Mouse (Mus musculus) spleen, embryonic (tissue): ENCODE data around the gene Ctnna3.
"Not testable (repeated sequence)": the region's sequence is repeated elsewhere in the genome, so short reads cannot be mapped to it uniquely, and the experiment has no call there.

Experiments used
- CTCF ChIA-PET: fragments of 350-600 bp; sonication (Branson Sonifier 250); formaldehyde crosslinking; loops from one replicate; lab custom pipeline; 2022; lab: Charles Lee

The Ctnna3 gene

DNA sequence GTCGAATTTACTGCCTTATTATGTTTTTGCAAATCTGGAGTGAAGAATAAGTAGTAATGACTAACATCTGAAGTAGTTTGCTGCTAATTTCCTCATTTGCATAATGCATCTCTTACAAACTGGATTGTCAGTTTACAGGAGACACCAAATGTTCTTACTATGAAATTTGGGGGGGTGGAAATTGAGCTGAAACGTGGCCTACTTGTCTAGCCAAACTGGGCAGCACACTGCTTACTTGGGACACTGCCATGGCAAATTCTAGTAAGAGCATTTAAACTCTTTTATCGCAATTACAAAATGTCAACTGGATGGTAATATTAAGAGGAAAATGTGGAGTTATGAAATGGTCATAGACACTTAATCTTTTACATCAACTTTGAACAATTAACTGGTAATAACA is 716.6 kb downstream of the Ctnna3 start:
- CTCF ChIA-PET, result no interaction called here

- CTCF ChIA-PET, result no interaction called here
These were observed 751.8 kb downstream of the Ctnna3 start for GRCm38 (mm10) chr10:64181696-64182095.

DNA sequence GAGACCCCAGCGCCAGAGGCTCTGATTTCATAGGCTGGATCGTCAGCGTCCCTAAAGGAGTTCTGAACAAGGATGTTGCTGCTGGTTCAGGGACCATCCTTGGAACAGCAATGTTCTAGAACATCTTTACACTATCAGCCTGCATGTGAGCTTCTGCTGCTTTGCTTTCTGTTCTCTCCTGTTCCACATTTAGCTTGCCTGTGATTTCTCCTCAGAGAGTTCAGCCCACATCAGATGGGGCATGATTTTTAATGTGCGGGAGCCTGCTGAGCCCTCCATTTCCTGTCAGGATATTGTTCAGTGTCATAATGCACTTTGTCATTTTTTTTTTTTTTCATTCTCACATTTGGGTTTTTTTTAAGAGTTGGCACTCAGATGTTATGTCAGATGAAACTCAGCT is 752.8 kb downstream of the Ctnna3 start:
- CTCF ChIA-PET, result no interaction called here

DNA sequence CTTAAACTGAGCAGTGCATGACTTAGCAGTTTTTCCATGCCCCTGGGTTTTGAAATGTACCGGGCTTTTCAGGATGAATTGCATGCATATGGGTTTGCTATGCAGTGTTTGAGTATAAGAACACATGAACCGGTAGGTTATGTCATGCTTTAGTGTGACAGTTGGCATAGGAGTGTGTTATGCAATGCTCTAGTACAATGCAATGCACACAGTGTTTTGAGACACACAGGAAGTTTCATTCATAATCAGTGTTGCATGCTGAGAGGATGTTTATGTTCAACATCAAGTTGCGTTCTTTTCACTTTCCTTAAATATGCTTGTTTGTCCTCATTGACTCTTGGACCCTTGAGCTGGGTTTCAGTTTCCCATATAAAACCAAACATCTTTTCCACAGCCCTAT is 758.1 kb downstream of the Ctnna3 start:
- CTCF ChIA-PET, result no interaction called here

GRCm38 (mm10) chr10:64197584-64197983 is 767.7 kb downstream of the Ctnna3 start:
- CTCF ChIA-PET, result no interaction called here

GRCm38 (mm10) chr10:64215632-64216031 is 785.7 kb downstream of the Ctnna3 start:
- CTCF ChIA-PET, result no interaction called here

- CTCF ChIA-PET, result no interaction called here
These were observed 793.1 kb downstream of the Ctnna3 start for GRCm38 (mm10) chr10:64223023-64223422.

- CTCF ChIA-PET, result no interaction called here
These were observed 794.1 kb downstream of the Ctnna3 start for GRCm38 (mm10) chr10:64224007-64224406.

GRCm38 (mm10) chr10:64224424-64224823 is 794.5 kb downstream of the Ctnna3 start:
- CTCF ChIA-PET, result no interaction called here

- CTCF ChIA-PET, result not testable (repeated sequence)
These were observed 795.9 kb downstream of the Ctnna3 start for GRCm38 (mm10) chr10:64225826-64226225.

DNA sequence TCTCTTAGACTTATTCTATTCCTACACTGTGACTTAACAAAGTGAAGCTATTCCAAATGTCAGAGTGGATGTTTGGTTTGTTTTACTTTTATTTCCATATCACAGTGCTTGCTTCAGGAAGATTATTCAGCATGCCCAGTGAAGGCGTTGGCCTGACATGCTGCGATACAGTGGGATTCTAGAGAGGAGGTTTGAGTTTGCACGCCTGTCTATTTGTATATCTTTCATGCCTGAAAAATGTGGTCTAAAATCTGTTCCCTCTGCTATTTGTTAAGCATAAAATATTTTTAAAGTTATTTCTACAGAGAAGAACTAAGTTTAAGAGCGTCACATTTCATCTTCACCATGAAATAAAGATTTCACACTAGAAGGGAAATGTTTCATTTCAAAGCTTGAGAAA is 813.5 kb downstream of the Ctnna3 start:
- CTCF ChIA-PET, result no interaction called here

GRCm38 (mm10) chr10:64268156-64268555 is 838.3 kb downstream of the Ctnna3 start:
- CTCF ChIA-PET, result no interaction called here

DNA sequence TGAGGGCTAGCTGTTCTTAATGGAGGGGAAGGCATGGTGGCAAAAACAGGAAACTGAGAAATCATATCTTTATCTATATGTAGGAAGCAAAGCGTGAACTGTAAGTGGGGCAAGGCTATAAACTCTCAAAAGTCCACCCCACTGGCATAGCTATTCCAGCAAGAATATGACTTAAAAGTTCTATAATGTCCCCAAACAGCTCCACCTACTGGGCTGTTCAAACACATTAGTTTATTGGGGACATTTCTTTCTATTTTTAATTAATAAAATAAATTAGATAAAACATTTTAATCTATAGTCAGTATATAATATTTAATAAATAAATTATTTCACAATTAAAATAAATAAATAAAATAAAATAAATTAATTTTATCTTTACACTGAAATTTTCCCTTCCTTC is 845.2 kb downstream of the Ctnna3 start:
- CTCF ChIA-PET, result no interaction called here

DNA sequence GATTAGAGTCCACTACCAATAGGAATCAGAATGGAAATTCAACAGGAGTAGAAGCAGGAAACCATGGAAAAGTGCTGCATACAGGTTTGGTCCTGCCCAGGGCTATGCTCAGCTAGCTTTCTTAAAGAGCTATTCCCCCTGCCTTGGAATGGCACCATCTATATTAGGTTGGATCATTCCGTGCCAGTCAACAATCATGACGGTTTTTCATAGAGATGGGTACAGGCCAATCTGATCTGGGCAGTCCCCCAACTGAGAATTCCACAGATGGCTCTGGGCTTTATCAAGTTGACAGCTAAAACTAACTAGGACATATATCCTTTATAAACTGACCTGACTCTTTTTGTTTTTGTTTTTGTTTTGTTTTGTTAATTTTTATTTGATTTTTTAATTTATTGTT is 848.9 kb downstream of the Ctnna3 start:
- CTCF ChIA-PET, result no interaction called here

DNA sequence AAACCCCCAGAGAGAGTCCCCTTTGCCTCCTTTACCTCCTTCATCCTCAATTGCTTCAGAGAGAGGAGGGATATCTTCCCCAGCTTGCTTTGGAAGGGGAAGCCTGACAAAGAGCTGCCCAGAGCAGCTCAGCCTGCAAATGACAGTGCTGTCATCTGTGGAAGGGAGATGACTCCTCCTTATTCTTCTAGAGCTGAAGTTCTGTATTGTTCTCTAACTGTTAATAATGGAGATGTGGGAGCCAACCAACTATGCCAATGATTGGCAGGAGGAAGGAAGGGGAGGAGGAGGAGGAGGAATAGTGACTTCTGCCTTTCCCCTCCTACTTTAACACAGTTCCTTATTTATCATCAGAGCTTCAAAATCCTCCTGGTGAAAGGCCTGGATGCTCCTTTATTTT is 875.9 kb downstream of the Ctnna3 start:
- CTCF ChIA-PET, result no interaction called here

- CTCF ChIA-PET, result no interaction called here
These were observed 881.9 kb downstream of the Ctnna3 start for GRCm38 (mm10) chr10:64311622-64312292.

DNA sequence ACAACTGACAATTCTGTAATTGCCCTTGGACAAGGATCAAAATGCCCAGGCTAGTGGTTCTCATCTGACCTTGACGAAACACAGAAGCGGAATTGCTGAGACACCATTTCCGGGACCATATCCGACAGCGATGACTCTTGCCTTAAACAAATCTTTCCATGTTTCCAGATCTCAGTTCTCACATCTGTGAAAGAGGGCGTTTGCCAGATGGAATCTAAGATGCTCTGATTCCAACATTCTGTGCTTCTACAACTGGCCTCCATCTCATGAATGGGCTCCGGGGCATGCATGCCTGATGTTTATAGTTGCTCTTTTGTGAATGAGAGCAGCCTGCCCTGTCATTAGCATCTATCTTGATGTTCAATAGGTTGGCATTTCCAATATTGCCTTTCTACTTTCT is 890.4 kb downstream of the Ctnna3 start:
- CTCF ChIA-PET, result no interaction called here

- CTCF ChIA-PET, result no interaction called here
These were observed 912.9 kb downstream of the Ctnna3 start for GRCm38 (mm10) chr10:64342702-64343379.

DNA sequence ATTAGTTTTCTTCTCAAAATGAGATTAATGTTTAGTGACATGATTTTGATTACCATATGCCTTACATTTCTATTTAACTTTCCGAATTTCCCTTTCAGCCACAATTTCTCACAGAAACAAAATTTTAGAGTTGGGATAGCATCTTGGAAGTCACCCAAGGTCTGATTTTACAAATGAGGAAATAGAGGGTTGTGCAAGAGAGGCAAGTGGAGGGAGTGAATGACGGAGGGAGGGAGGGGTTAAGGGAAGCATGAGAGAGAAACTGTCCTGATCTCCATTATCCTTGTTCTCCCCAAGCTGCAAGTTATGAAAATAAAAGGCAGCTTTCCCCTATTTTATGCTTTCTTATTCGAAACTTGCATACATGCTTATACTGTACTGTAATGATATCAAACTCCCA is 943.4 kb downstream of the Ctnna3 start:
- CTCF ChIA-PET, result no interaction called here

GRCm38 (mm10) chr10:64377751-64378150 is 947.9 kb downstream of the Ctnna3 start:
- CTCF ChIA-PET, result no interaction called here

DNA sequence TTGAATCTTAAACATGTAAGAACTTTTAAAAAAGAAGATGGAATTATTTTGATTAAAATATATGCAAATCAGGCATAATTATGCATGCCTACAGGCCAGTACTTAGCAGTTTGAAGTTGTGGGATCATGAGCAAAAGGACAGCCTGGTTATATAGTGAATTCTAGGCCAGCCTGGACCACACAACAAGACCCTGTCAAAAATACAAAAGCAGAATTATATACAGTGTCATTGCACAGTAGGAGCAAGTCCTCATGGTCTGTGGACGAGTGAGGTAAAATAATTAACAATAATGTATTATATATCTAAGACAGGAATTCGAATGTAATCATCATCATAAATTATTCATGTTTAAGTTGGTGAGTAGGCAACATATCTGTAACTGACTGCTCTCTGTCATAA is 966.7 kb downstream of the Ctnna3 start:
- CTCF ChIA-PET, result no interaction called here

GRCm38 (mm10) chr10:64418396-64418795 is 988.5 kb downstream of the Ctnna3 start:
- CTCF ChIA-PET, result not testable (repeated sequence)

GRCm38 (mm10) chr10:64438736-64439135 is 1008.8 kb downstream of the Ctnna3 start:
- CTCF ChIA-PET, result no interaction called here

DNA sequence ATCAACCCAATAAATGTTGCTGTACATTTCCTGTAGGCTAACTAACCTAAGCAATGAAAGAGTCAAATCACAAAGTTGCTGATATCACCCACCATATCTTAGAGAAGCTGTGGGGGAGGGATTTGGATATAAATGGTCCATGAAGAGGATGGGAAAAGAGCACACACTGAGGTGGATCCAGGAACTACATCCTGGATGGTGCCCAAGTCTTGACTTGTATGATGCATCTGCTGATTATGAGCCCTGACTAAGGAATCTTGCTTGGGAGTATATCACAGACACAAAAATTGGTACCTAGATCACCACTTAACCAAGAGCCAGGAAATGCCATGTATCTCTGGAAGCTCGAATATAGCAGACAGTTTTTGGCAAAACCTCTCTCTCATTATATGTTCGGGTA is 1018.7 kb downstream of the Ctnna3 start:
- CTCF ChIA-PET, result no interaction called here
